Mouse (Mus musculus) lung, postnatal 4 days (tissue): ENCODE measurements around the gene Zbtb2.
A peak's percentile ranks its signal among the peaks of the same experiment; 100 is the strongest.

Experiments
- DNase-seq, 2 experiments: peaks; one replicate each; pipeline ENCODE4 v3.0.0; 2021

The Zbtb2 gene

DNA sequence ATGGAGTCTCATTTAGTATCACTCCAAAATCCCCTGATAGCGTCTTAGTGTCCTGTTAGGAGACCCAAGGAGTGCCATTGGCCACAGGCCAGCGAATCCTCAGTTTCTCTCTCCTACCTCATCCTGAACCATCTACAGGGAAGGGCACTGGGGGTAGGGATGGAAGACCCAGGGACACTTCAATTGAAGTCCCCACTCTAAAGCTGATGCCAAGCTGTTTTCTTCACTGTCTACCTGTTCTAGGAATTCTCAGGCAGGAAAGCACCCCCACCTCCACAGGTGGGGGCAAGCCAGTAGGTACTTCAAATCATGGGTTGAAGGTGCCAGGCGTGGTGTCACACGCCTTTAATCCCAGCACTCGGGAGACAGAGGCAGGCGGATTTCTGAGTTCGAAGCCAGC is 3.7 kb downstream of the Zbtb2 start:
- DNase-seq, result no peak

DNA sequence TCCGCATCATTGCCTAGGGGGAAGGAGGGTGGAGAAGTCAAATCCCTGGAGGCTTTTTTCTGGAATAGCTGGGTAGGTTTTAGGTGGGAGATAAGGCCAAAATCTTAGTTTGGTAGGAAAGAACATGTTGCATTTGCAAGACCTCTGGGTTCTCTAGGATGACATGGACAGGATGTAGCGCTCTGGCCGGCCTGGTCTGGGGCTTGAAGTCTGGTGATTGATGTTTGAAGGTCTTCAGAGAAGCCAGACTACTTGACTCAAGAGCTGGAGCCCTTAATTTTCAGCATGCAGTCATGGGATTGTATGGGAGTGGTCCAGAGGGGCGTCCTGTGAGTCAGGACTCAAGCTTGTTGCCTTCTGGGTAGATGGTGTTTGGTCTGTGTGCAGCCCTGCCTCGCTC is 7.2 kb downstream of the Zbtb2 start:
- no peak for DNase-seq

DNA sequence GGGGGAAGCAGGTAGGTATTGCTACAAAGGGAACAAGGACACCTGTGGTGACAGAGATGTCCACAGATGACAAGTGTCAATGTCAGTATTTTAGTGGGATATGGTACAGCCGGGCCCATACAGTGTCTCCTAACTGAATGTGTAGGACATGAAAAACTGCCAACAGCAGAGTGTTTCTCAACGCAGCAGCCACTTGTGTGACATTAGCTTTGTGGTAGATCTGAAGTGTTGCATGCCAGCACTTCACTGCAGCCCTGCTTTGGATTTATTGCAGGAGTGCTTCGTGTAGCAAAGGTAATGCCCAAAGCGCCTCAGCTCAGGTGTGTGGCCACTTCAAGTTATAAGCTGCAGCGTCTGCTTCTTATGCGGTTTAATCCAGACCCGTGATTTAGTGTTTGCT is 11.0 kb downstream of the Zbtb2 start:
- no peak for DNase-seq

DNA sequence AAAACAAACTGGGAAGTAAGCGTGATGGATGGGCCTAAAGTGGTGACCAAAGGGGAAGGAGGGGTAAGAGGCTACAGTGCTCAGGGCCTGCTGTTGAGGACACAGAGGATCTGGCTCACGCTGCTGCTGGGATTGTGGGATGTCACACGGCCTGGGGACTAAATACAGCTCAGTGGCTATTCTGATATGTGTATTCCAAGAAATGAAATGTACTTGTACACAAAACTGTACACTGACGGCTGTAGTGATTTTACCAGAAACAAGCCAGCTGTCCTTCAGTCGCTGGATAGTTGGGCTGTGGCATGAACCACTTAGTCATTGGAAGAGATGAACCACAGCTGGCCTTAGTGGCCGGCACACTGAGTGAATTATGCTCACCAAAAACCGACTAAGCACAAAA is 11.4 kb downstream of the Zbtb2 start:
- peak in 1 of 2 experiments; percentile 64 for DNase-seq

DNA sequence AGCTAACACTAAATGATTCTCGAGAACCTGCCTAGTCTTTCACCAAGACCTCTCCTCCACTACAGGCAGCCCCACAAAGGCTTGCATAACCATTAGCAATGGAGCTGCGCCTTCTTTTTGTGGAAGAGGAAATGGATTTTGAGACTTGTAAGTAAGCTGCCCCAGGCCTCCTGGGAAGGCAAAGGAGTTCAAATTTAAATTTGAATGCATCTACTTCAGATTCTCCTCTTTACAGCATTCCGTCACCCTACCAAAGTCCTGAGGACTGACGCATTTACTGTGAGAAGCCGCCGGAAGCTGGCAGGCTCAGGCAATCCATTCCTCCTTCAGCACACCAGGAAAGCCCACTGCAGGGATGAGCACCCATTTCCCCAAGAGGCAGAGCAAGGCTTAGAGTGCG is 12.6 kb downstream of the Zbtb2 start:
- no peak for DNase-seq

DNA sequence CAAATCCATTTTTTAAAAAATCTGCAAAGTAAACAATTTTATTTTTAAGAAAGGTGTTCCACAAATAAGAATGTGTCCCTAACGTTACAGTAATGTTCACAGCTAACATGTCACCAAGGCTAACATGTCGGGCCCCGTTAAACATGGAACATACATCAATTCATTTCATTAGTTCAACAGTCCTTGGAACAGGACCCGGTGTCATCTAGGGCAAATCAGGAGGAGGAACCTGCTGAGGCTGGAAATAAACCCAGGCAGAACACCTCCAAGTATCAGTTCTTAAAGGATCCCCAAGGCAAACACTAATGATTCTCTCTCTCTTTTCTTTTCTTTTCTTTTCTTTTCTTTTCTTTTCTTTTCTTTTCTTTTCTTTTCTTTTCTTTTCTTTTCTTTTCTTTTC is 13.2 kb downstream of the Zbtb2 start:
- no peak for DNase-seq

DNA sequence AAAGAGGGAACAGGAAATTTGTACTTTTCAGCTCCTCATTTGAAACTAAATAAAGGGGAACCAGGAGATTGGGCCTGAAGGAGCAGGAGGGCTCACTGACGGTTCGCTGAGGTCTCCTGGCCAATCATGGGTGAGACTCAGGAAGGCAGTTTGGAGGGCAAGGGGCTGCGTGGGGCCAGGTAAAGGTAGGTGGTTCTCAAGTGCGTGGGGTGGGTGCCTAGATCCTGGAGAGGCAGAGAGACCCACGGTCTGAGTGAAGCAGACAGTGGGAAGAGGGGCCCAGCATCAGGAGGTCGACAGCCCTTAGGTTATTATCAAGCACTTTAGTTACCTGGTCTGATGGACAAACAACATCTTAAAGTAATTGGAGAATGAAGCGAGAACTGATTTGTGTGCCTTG is 13.7 kb downstream of the Zbtb2 start:
- no peak for DNase-seq

DNA sequence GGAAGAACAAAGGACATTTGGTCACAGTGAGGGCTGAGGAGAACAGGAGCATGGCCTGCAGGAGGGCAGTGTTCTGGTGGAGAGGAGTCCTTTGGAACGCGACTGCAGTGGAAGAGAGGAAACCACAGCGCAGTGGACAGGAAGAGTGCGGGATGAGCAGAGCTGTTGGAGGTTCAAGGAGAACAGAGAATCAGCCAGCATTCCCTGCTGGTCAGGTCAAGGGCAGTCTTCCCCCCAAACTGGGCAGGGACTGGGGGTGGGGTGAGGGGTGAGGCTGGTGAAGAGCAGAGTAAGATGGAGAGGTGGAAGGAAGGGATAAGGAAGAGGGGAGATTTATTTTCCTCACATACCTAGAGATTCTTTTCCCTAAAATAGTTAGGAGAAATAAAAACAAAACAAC is 14.3 kb downstream of the Zbtb2 start:
- no peak for DNase-seq

DNA sequence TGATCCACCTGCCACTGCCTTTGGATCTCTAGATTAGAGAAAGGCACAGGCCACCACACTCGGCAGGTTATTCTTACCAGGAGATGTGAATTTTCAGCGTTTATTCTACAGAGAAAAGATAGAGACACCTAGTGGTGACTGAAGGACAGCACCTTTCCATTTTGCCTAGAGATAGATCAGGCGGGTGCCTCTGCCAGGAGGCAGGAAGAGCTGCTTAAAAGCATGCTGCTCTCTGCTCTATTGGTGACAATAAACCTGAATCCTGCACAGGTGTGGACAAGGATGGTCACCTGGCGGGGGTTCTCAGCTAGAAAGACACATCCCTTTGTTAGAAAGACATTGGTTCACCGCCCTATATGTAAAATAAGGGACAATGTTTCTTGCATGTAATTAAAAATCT is 15.9 kb downstream of the Zbtb2 start:
- DNase-seq, result peak in 1 of 2 experiments; percentile 26

DNA sequence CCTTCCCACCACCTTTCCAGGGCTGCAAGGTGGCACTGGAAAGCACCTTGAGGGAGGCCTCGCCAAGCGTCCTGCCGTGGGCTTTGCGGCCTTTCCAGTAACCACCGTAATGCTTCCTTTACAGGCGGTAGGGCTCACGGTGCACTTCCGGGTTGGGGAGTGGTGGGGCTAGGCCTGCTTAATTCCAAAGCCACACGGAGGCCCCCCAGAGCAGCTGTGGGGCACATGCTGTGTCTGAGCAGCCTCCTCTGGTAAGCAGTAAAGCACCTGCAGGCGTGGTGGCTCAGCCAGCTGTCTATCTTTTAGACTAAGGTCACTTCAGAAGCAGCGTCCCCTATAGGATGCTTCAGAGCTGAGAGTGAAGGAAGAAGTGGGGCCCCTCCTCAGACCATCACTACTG is 17.8 kb downstream of the Zbtb2 start:
- DNase-seq, result no peak

DNA sequence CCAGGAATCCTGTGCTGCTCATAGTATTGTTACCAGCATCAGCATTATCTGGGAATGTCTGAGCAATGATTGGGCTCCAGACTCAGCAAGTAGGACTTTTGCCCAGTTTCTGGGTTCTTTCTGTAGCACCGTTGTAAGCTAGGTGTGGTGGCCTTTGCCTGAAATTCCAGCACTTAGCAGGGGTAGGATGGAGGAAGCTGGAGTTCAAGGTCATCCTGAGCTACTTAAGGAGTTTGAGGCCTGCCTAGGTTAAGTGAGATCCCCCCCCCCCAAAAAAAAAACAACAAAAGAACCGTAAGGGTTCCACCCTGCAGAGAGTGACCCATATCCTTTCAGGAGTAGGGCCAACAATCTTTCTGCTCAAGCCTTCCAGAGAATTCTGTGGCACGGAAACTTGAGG is 23.3 kb downstream of the Zbtb2 start:
- no peak for DNase-seq

DNA sequence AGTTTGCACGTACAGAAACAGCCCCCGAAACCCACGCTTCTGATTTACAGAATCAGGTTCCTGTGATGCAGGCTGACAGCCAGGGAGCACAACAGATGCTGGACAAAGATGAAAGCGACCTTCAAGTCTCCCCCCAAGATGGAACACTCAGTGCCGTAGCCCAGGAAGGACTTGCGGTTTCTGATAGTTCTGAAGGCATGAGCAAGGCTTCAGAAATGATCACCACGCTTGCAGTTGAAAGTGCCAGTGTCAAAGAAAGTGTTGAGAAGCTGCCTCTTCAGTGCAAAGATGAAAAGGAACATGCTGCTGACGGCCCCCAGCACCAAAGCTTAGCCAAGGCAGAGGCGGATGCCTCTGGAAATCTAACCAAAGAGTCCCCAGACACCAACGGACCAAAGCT is 30.5 kb downstream of the Zbtb2 start:
- DNase-seq, result no peak

DNA sequence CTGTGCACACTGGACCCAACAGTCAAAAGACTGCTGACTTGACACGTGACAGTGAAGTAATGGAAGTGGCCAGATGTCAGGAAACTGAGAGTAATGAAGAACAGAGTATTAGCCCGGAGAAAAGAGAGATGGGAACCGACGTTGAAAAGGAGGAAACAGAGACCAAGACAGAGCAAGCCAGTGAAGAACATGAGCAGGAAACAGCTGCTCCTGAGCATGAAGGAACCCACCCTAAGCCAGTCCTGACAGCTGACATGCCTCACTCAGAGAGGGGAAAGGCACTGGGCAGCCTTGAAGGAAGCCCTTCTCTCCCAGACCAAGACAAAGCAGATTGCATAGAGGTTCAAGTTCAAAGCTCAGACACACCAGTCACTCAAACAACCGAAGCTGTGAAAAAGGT is 31.3 kb downstream of the Zbtb2 start:
- DNase-seq, result peak in 1 of 2 experiments; percentile 10

DNA sequence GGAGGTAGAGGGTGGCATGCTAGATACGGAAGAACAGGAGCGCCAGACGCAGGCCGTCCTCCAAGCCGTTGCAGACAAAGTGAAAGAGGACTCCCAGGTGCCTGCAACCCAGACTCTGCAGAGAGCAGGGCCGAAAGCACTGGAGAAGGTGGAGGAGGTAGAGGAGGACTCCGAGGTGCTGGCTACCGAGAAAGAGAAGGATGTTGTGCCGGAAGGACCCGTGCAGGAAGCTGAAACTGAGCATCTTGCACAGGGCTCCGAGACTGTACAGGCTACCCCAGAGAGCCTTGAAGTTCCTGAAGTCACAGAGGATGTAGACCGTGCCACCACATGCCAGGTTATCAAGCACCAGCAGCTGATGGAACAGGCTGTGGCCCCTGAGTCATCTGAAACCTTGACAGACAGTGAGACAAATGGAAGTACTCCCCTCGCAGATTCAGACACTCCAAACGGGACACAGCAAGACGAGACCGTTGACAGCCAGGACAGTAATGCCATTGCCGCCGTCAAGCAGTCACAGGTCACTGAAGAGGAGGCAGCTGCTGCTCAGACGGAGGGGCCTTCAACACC is 31.9 kb downstream of the Zbtb2 start:
- DNase-seq, result peak in 1 of 2 experiments; percentile 22

DNA sequence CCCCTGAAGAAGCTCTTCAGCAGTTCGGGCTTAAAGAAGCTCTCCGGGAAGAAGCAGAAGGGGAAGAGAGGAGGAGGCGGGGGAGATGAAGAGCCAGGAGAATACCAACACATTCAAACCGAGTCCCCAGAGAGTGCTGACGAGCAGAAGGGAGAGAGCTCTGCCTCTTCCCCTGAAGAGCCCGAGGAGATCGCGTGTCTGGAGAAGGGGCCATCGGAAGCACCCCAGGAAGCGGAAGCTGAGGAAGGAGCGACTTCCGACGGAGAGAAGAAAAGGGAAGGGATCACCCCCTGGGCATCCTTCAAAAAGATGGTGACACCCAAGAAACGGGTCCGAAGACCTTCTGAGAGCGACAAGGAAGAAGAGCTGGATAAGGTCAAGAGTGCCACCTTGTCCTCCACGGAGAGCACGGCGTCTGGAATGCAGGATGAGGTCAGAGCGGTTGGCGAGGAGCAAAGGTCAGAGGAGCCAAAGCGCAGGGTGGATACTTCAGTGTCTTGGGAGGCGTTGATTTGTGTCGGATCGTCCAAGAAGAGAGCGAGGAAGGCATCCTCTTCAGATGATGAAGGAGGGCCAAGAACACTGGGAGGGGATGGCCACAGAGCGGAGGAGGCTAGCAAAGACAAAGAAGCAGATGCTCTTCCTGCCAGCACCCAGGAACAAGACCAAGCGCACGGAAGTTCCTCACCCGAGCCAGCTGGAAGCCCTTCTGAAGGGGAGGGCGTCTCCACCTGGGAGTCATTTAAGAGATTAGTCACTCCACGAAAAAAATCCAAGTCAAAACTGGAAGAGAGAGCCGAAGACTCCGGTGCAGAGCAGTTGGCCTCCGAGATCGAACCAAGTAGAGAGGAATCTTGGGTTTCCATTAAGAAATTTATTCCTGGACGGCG is 33.3 kb downstream of the Zbtb2 start:
- peak in 1 of 2 experiments; percentile 17 for DNase-seq

DNA sequence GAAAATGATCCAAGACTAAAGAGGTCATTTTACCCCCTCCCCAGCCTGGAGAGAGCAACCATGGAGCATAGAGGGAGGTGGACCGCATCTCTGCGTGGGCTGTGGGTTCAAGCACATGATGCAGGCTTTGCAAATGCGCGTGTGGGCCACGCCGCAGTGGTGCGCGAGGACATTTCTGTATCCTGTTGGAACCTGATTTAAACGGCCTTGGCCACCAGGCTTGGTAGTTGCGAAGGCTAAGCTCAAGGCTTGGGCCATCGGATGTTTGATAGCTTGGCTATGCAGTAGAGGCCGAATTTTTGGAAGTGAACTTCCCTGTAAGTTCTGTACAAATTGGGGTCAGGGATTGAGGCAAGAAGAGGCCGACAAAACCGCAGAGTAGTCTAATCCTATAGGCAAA is 40.3 kb downstream of the Zbtb2 start:
- peak in 1 of 2 experiments; percentile 24 for DNase-seq

DNA sequence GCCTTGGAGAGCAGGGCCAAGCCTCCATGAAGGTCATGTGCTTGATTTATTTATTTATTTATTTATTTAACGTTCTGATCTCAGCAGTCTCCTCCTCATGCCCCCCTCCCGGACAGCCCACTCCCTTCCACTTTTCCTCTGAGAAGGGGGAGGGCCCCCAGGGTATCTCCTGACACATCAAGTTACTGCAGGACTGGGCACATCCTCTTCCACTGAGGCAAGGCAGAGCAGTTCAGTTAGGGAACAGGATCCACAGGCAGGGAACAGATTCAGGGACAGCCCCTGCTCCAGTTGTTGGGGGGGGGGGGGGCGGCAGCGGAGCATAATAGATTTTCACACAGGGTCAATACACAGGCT is 40.8 kb downstream of the Zbtb2 start:
- DNase-seq, result no peak

DNA sequence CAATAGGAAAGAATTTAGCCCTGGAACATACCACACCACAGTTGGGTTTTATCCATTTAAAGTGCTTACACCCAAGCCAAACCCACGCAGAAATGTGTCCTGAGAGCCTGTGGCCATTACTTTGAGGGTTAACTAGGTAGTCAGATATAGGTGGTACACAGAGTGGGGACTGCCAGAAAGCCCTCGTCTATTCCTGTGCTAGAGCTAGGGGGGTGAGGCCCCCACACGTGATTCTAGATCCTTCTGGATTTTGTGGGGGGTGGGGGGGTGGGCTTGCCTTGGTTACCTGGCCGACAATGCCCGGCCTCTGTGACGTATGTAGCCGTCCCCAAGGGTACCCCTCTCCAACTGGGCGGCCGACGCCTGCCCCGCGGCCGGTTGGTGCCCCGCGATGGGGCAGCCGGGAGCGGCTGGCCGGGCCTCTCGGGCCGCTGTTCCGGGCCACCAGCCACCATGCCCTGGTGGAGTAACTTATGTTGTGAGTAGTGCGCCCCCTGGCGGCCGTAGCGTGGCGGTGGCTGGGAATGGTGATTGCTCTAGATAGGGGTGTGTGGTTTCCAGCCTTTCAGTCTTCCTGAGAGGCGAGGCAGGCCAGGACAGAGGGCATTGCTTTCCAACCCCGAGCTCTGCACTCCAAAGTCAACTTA is 41.3 kb downstream of the Zbtb2 start:
- peak; percentile 92 to 94 for DNase-seq

DNA sequence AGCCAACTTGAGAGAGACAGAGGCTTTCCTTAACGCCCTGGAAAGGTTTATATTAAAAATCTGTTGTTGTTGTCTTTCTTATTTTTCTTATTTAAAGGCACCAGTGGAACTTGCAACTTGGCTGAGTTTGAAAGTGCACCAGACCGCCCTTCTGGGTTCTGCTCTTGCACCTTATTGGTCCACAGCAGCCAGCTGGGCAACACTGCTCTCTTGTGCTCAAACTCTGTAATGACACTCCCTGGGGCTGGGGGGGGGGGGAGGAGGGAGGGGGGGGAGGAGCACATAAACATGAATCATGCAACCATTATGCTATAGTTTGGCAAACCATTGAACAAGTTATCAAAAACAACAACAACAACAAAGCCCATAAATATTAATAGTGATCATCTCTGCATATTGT is 46.5 kb downstream of the Zbtb2 start:
- DNase-seq, result peak; percentile 60 to 69

DNA sequence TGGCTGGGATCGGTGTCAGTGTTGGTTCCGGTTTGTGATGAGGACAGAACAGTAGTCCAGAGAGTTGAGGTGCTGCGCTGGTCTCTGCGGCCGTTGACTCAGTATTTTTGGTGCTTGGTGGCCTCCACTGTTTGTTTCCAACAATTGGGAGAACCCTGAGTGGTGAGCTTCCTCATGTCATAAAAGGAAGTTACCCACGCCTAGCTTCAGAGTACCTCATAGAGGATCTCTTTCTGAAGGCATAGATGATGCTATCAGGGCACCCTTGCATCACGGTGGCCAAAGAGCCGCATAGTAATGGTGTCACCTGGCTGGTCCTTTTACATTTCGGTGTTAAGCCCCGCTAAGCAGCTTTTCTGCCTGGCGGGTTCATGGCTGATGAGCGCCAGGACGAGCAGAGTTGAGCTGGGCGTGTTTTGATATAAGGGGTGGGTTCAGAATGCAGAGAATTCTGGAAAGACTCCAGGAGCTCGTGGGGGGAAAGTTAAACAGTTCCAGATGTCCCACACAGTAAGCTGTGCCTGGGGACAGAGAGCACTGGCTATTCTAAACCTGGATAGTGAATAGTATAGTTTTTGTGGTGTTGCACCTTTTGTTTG is 48.9 kb downstream of the Zbtb2 start:
- peak; percentile 63 to 66 for DNase-seq

DNA sequence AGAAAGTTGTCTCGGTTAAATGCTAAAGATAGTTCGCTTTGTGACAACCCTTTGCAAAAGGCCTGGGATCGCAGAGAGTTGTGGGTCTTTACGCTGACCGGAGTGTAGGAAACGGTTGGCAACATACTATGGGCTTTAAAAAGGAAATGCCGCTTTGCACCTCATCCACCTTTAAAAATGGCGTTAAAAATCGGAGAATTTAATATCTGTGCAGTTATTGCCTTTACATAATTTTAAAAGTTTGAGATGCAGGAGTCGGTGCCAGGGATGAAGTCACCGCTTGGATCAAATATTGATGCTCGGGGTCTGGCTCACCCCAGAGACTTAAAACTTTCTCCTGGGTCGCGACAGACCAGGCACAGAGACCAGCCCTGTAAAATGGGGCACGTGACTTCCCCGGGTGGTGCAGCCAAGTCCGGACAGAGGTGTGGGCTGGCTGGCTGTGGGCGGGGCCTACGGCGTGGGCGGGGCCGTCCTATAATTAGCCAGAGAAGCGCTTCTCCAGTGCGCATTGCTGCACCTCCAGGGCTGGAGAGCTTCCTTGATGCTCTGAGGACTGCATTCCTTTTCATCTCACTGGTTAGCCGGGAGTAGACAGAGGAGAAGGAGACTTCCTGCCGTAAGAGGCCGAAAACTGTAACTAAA is 53.7 kb downstream of the Zbtb2 start:
- DNase-seq, result peak; percentile 92 to 93

DNA sequence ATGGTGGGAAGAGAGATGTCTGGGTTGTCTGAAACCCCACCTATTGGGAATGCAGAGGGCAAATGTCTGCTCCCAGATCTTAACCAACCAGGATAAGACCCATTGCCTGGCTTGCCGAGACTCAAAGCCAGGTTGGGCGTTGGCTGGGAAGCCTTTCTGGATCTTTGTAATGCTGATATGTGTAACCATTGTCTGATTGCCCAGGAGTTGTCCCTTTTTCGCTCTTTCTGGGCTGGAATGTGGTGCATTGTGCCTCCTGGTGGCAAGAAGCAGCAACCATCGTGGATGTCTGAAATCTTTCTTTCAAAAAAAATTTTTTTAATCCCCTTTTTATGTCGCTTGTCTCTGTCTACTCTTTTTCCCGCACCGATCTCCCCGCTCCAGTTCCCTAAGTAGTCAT is 54.6 kb downstream of the Zbtb2 start:
- peak; percentile 68 to 76 for DNase-seq
